Mouse (Mus musculus) yolk sac, embryonic 10.5 days (tissue): ENCODE results near the gene Aspa.

ENCODE experiments used
- DNase-seq: peaks from one replicate; pipeline ENCODE4 v3.0.0-alpha.2; 2017; ENCODE audit warnings: low spot score

Gene Aspa

DNA sequence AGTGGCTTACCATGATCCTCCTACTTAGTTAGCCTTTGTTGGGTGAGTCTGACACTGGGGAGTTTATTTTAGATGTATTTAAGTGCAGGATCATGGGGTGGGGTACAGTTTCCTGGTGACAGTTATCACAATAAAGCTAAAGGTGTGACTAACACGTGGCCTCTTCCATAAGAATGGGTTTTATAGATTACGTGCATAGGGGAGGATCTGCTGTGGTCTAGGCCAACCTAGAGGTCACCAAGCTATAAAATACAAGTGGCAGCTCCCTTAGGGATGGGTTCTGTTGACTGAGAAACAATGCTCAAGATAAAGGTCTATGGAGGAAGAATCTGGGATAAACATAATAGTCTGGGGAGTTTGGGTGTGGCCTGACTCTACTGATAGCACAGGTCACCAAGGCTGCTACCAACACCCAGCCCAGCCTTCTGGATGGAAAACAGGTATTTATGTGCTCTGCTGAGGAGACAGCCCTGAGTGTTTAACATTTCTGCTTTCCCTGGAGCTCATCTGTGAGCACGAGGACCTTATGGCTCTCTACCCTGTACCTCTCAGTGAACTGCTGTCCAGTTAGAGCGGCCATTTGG, 71.9 kb downstream of the Aspa start:
- DNase-seq: no peak
